Mouse (Mus musculus) stomach, postnatal 0 days (tissue): ENCODE measurements around the gene Eif4enif1.

Experiments used
- CTCF ChIP-seq: IDR thresholded peaks from 2 replicates; pipeline ENCODE4 v1.5.1; 2016; ENCODE audit warnings: antibody characterized with exemption, low read depth, mild to moderate bottlenecking, moderate library complexity
- EP300 ChIP-seq: optimal IDR thresholded peaks from 2 replicates; pipeline ENCODE3; 2016; ENCODE audit warnings: antibody characterized with exemption

- no peak for TF ChIP-seq CTCF
- no peak for TF ChIP-seq EP300
Measured at GRCm38 (mm10) chr11:3203771-3204170, 1.6 kb downstream of the Eif4enif1 start.
